Mouse (Mus musculus): ENCODE measurements around the gene Susd1.

DNA sequence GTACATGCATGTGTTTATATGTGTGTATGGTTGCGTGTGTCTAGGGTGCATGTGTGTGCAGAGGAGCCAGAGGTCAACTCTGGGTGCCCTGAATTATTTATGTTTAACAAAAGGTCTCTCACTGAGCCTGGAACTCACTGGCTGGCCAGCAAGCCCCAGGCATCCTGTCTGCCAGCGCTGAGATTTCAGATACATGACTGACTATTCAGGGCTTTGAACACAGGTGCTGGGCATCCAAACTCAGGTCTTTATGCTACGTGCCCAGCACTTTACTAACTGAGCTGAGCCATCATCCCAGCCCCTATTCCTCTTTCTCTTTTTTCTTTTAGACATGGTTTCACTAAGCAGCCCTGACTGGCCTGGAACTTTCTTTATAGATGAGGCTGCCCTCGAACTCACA is 59.8 kb downstream of the Susd1 start:
- TF ChIP-seq CTCF (IDR thresholded peaks at IDR 0.05; ENCODE audit: low read depth, low read length) (no peak), EP300 (IDR thresholded peaks at IDR 0.05; ENCODE audit: insufficient read depth, low read depth, low read length) (no peak), POLR2A (IDR thresholded peaks at IDR 0.05; ENCODE audit: insufficient read depth, low read length) (no peak)
